Mouse (Mus musculus) heart, adult 2 months (tissue): ENCODE results near the gene Zmiz1. TPM values are rescaled to one million over a fixed set of nuclear protein-coding genes. Genes with fewer than 3 reads are reported as not detected.
A peak's percentile ranks its signal among the peaks of the same experiment; 100 is the strongest.

ENCODE experiments used
- DNase-seq, 2 experiments: peaks; one replicate each; pipeline ENCODE4 v3.0.0; 2021
- H3K27ac ChIP-seq: fragments of 200-600 bp; 2 replicates; pipeline ENCODE4 v1.8.1; 2022
- H3K27me3 ChIP-seq: fragments of 200-500 bp; 2 replicates; pipeline ENCODE4 v1.6.1; 2012; ENCODE audit warnings: mild to moderate bottlenecking, low read length, inconsistent platforms, mixed read lengths; ENCODE audit not compliant: control insufficient read depth, insufficient read depth
- H3K36me3 ChIP-seq: fragments of 200-500 bp; 2 replicates; pipeline ENCODE4 v1.6.1; 2012; ENCODE audit warnings: low read length, inconsistent platforms; ENCODE audit not compliant: control insufficient read depth, insufficient read depth
- H3K4me1 ChIP-seq: fragments of 200-500 bp; 2 replicates; pipeline ENCODE4 v1.6.1; 2011; ENCODE audit warnings: low read length; ENCODE audit not compliant: control insufficient read depth, insufficient read depth
- H3K4me3 ChIP-seq: fragments of 200-600 bp; 2 replicates; pipeline ENCODE4 v1.8.1; 2022
- H3K79me2 ChIP-seq: fragments of 200-500 bp; replicated peaks from 2 replicates; pipeline ENCODE4 v1.6.1; 2012; ENCODE audit warnings: mild to moderate bottlenecking, inconsistent platforms, low read length, moderate library complexity, mixed read lengths; ENCODE audit not compliant: control insufficient read depth, insufficient read depth
- H3K9ac ChIP-seq: fragments of 200-500 bp; 2 replicates; pipeline ENCODE4 v1.6.1; 2012; ENCODE audit warnings: low read depth, mild to moderate bottlenecking, control low read depth, inconsistent platforms, low read length, mixed read lengths
- CTCF ChIP-seq: fragments of 200-600 bp; IDR thresholded peaks from 2 replicates; pipeline ENCODE4 v1.8.1; 2022; ENCODE audit warnings: antibody characterized with exemption, mild to moderate bottlenecking, moderate library complexity
- EP300 ChIP-seq: fragments of 200-500 bp; IDR thresholded peaks from 2 replicates; pipeline ENCODE4 v1.6.1; 2011; ENCODE audit warnings: low read depth, low read length, control low read depth; ENCODE audit not compliant: insufficient read depth
- POLR2A ChIP-seq: fragments of 200-500 bp; IDR thresholded peaks from 2 replicates; pipeline ENCODE4 v1.6.1; 2011; ENCODE audit warnings: mild to moderate bottlenecking, low read depth, low read length, control low read depth; ENCODE audit not compliant: insufficient read depth
- WGBS: fragments of 180-500 bp; shearing (Covaris S2); methylation state at CpG from one replicate; pipeline ENCODE4 v1.1.7; 2018; 5-methylcytosine and 5-hydroxymethylcytosine counted together
- intact Hi-C: fragments of 180-260 bp; cut with DNase I; formaldehyde crosslinking; loops from one replicate; pipeline ENCODE4 v1.15.1; 2025
- polyA plus RNA-seq: library from polyadenylated mRNA; depleted of rRNA; stranded (reverse); fragments of >200 nt; gene quantifications from 2 replicates; pipeline ENCODE4 v1.2.3, GENCODE M21; 2012
- total RNA-seq, 2 experiments: library from RNA; stranded (reverse); gene quantifications; 2 replicates each; pipeline ENCODE4 v1.2.3; 2021

The Zmiz1 gene
- total and polyA plus RNA-seq, 3 experiments: 27.1 to 42.0 (median 40.7) TPM

GRCm38 (mm10) chr14:25440777-25441176, 18.2 kb upstream of the Zmiz1 start:
- 51% methylated on average over 3 of the region's 3 CpGs for WGBS
- intact Hi-C loops: no loop called here
- no peak overlapping the region for H3K4me3 ChIP-seq
- TF ChIP-seq CTCF: no peak
- TF ChIP-seq POLR2A: no peak
- TF ChIP-seq EP300: no peak
- no peak overlapping the region for H3K9ac ChIP-seq
- H3K79me2 ChIP-seq: no peaks in the 10 kb centered on the region
- no peak overlapping the region for H3K27ac ChIP-seq
- H3K4me1 ChIP-seq: no peaks in the 10 kb centered on the region
- H3K36me3 ChIP-seq: no peaks in the 10 kb centered on the region
- H3K27me3 ChIP-seq: no peaks in the 10 kb centered on the region
- peak in 1 of 2 experiments; percentile 41 for DNase-seq

- Histone ChIP-seq H3K27me3 (no peaks in the 10 kb centered on the region), H3K36me3 (no peaks in the 10 kb centered on the region), H3K79me2 (no peaks in the 10 kb centered on the region), H3K4me1 (no peaks in the 10 kb centered on the region), H3K27ac (no peak overlapping the region), H3K9ac (no peak overlapping the region), H3K4me3 (no peak overlapping the region)
- TF ChIP-seq EP300: no peak
- TF ChIP-seq CTCF: no peak
- TF ChIP-seq POLR2A: no peak
- 54% methylated on average over 5 of the region's 5 CpGs for WGBS
- no peak for DNase-seq
- intact Hi-C loops: no loop called here
These were observed 17.5 kb upstream of the Zmiz1 start for GRCm38 (mm10) chr14:25441469-25441868.

GRCm38 (mm10) chr14:25442676-25443075, 16.3 kb upstream of the Zmiz1 start:
- Histone ChIP-seq H3K36me3 (no peaks in the 10 kb centered on the region), H3K27ac (no peak overlapping the region), H3K79me2 (no peaks in the 10 kb centered on the region), H3K4me1 (no peaks in the 10 kb centered on the region), H3K27me3 (no peaks in the 10 kb centered on the region), H3K9ac (no peak overlapping the region), H3K4me3 (no peak overlapping the region)
- no peak for TF ChIP-seq POLR2A
- no peak for TF ChIP-seq CTCF
- TF ChIP-seq EP300: no peak
- intact Hi-C loops: no loop called here
- WGBS: 86% methylated on average over 2 of the region's 2 CpGs
- DNase-seq: no peak

- Histone ChIP-seq H3K9ac (no peak overlapping the region), H3K4me1 (peaks cover 2% of the 10 kb centered on the region; the same call in 1 of the 2 replicates), H3K27ac (no peak overlapping the region), H3K4me3 (no peak overlapping the region), H3K79me2 (no peaks in the 10 kb centered on the region), H3K27me3 (no peaks in the 10 kb centered on the region), H3K36me3 (no peaks in the 10 kb centered on the region)
- TF ChIP-seq CTCF: no peak
- intact Hi-C loops: no loop called here
- 79% methylated on average over 6 of the region's 6 CpGs for WGBS
- peak in 1 of 2 experiments; percentile 14 for DNase-seq
These were observed 11.7 kb upstream of the Zmiz1 start for GRCm38 (mm10) chr14:25447136-25447775.

- Histone ChIP-seq H3K79me2 (no peaks in the 10 kb centered on the region), H3K27ac (no peak overlapping the region), H3K9ac (no peak overlapping the region), H3K27me3 (no peaks in the 10 kb centered on the region), H3K4me1 (peaks cover 7% of the 10 kb centered on the region), H3K4me3 (no peak overlapping the region), H3K36me3 (no peaks in the 10 kb centered on the region)
- intact Hi-C loops: no loop called here
- DNase-seq: peak in 1 of 2 experiments; percentile 11
- WGBS: 98% methylated on average over 2 of the region's 2 CpGs
- TF ChIP-seq EP300 (no peak), POLR2A (no peak), CTCF (no peak)
These were observed 10.5 kb upstream of the Zmiz1 start for GRCm38 (mm10) chr14:25448471-25448870.

GRCm38 (mm10) chr14:25451099-25451667, 7.8 kb upstream of the Zmiz1 start:
- peaks cover 7% of the 10 kb centered on the region for H3K4me1 ChIP-seq
- TF ChIP-seq POLR2A (no peak), CTCF (no peak), EP300 (0 out of 2 replicates have a peak, but pooled peaks have one; percentile 28)
- no peak overlapping the region for H3K4me3 ChIP-seq
- intact Hi-C loops: no loop called here
- WGBS: 19% methylated on average over 7 of the region's 7 CpGs
- H3K79me2 ChIP-seq: no peaks in the 10 kb centered on the region
- peak; percentile 25 to 55 for DNase-seq
- no peaks in the 10 kb centered on the region for H3K36me3 ChIP-seq
- H3K27ac ChIP-seq: peak overlapping the region; percentile 12; the same call in 1 of the 2 replicates
- H3K27me3 ChIP-seq: no peaks in the 10 kb centered on the region
- H3K9ac ChIP-seq: no peak overlapping the region
